Mouse (Mus musculus) embryonic facial prominence, embryonic 10.5 days (tissue): Measurements from ENCODE around the gene Degs1. TPM values are rescaled to one million over a fixed set of nuclear protein-coding genes. Genes with fewer than 3 reads are reported as not detected.
"Not testable (repeated sequence)": the region's sequence is repeated elsewhere in the genome, so short reads cannot be mapped to it uniquely, and the experiment has no call there.

Experiments
- DNase-seq: peaks from one replicate; pipeline ENCODE4 v3.0.0-alpha.2; 2017; ENCODE audit warnings: low spot score
- H3K27ac ChIP-seq: fragments of 300-500 bp; sonication (generic); replicated peaks from 2 replicates; pipeline ENCODE4 v1.5.1; 2016; ENCODE audit warnings: mild to moderate bottlenecking
- H3K27me3 ChIP-seq: fragments of 300-500 bp; sonication (generic); replicated peaks from 2 replicates; pipeline ENCODE4 v1.6.1; 2016; ENCODE audit warnings: low read depth, mild to moderate bottlenecking; ENCODE audit not compliant: poor library complexity, severe bottlenecking
- H3K36me3 ChIP-seq: fragments of 300-500 bp; sonication (generic); replicated peaks from 2 replicates; pipeline ENCODE4 v1.6.1; 2016; ENCODE audit warnings: mild to moderate bottlenecking, moderate library complexity
- H3K4me1 ChIP-seq: fragments of 300-500 bp; sonication (generic); 2 replicates; pipeline ENCODE4 v1.6.1; 2016
- H3K4me3 ChIP-seq: fragments of 300-500 bp; sonication (generic); 2 replicates; pipeline ENCODE4 v1.5.1; 2016; ENCODE audit warnings: mild to moderate bottlenecking, moderate library complexity
- H3K9me3 ChIP-seq: fragments of 300-500 bp; sonication (generic); 2 replicates; pipeline ENCODE4 v1.6.1; 2016; ENCODE audit warnings: mild to moderate bottlenecking
- WGBS: fragments of 180-500 bp; shearing (Covaris S2); methylation state at CpG from one replicate; pipeline ENCODE4 v1.1.7; 2016; 5-methylcytosine and 5-hydroxymethylcytosine counted together
- polyA plus RNA-seq: library from polyadenylated mRNA; unstranded; fragments of >200 nt; fragmentation: Nextera tagmentation; extraction: Ambion mirVana; gene quantifications from 2 replicates; pipeline ENCODE4 v1.2.1, GENCODE M21; 2016

Degs1 gene
- polyA plus RNA-seq, 1 experiment from 2014 or later: 67.3 TPM

DNA sequence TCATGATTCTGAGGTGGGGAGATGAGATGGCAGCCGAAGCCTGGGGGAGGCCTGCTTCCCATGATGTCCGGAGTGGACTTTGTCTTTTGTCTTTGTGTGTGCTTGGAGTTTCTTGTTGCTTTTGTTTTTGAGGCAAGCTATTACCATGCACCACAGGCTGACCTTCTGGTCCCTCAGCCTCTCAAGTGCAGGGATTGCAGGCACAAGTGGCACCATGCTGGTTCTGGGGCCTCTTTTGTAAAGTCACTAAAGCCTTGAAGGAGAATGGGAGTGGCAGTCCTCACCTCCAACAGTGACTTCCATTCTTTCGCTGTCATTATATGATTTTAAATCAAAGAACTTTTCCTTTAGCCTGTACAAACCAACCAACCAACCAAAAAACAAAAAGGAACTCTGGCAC, 14.6 kb upstream of the Degs1 start:
- Histone ChIP-seq H3K36me3 (no peaks in the 10 kb centered on the region), H3K4me1 (no peaks in the 10 kb centered on the region), H3K9me3 (no peaks in the 10 kb centered on the region; the same call in 1 of the 2 replicates), H3K4me3 (no peak overlapping the region), H3K27me3 (no peaks in the 10 kb centered on the region), H3K27ac (no peak overlapping the region)
- WGBS: 65% methylated on average over 3 of the region's 3 CpGs
- no peak for DNase-seq

DNA sequence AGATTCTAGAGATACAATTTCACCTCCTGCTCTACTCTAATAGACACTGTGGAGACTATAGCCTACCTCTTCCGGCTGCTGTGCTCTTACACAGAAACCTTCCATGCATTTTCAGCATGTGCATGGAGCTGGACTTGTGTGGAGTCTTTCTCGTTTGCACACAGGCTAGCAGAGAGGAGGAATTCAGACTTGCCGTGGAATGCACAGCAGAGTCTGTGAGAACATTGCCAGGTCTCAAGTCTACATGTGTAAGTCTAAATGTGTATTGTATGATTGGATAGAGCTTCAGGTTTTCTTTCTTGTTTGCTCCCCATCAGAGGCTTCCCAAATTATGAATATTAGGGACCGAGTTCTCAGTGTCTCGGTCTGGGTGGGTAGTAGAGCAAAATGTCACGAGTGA, 14.2 kb upstream of the Degs1 start:
- Histone ChIP-seq H3K4me3 (no peak overlapping the region), H3K27ac (no peak overlapping the region), H3K27me3 (no peaks in the 10 kb centered on the region), H3K4me1 (no peaks in the 10 kb centered on the region), H3K9me3 (no peaks in the 10 kb centered on the region; the same call in 1 of the 2 replicates), H3K36me3 (no peaks in the 10 kb centered on the region)
- DNase-seq: no peak
- 82% methylated on average over 6 of the region's 6 CpGs for WGBS

DNA sequence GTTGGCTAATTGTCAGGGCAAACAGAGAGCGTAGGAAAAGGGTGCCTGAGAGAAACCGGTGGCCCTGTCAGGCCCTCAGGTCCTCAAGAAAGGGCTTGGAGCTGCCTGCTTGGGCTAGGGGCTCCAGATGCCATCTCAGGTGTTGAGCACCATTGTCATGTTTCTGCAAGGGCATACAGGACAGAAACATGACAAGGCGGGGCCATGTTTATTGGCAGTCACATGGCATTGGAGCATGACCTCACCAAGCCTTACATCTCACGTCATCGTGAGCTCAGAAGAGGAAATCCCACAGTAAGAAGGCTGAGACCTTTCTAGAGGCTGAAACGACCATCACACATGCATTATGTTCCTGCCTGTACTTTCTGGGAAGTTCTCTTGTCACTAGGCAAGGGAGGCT, 13.5 kb upstream of the Degs1 start:
- Histone ChIP-seq H3K27ac (no peak overlapping the region), H3K9me3 (no peaks in the 10 kb centered on the region; the same call in 1 of the 2 replicates), H3K4me3 (no peak overlapping the region), H3K4me1 (no peaks in the 10 kb centered on the region), H3K36me3 (no peaks in the 10 kb centered on the region), H3K27me3 (no peaks in the 10 kb centered on the region)
- 91% methylated on average over 6 of the region's 6 CpGs for WGBS
- DNase-seq: no peak

DNA sequence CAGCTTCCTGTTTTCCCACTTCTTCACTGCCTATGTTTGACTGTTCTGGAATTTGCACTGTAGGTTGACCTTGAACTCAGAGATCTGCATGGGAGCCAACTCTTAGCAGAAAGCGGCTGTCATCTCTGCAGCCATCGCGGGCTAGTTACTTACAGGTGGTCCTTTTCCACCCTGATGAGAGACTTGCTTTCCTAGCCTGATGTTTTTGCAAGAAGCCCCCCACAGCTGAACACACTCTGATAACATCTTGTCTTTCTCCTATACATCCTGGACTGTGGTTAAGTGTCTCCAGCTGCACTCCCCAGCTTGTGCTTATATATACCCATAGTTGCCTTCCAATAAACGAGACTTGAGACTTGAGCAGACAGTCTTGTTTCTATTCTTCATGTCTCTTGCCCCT, 9.7 kb upstream of the Degs1 start:
- 71% methylated on average over 4 of the region's 4 CpGs for WGBS
- Histone ChIP-seq H3K4me1 (no peaks in the 10 kb centered on the region), H3K27ac (no peak overlapping the region), H3K36me3 (no peaks in the 10 kb centered on the region), H3K27me3 (no peaks in the 10 kb centered on the region), H3K9me3 (no peaks in the 10 kb centered on the region; the same call in 1 of the 2 replicates), H3K4me3 (no peak overlapping the region)
- DNase-seq: no peak

DNA sequence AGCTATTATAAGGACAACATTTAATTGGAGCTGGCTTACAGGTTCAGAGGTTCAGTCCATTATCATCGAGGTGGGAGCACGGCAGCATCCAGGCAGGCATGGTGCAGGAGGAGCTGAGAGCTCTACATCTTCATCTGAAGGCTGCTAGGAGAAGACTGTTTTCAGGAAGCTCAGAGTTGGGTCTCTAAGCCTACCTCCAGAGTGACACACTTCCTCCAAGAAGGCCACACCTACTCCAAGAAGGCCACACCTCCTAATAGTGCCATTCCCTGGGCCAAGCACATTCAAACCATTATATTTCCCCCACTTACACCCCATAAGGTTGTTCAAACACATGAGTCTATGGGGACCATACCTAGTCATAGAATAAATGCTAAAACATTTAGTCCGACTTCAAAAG, 8.1 kb upstream of the Degs1 start:
- 95% methylated on average over 3 of the region's 3 CpGs for WGBS
- not testable (repeated sequence) for DNase-seq, H3K9me3 ChIP-seq, H3K36me3 ChIP-seq, H3K27me3 ChIP-seq, H3K4me1 ChIP-seq, H3K4me3 ChIP-seq, H3K27ac ChIP-seq

DNA sequence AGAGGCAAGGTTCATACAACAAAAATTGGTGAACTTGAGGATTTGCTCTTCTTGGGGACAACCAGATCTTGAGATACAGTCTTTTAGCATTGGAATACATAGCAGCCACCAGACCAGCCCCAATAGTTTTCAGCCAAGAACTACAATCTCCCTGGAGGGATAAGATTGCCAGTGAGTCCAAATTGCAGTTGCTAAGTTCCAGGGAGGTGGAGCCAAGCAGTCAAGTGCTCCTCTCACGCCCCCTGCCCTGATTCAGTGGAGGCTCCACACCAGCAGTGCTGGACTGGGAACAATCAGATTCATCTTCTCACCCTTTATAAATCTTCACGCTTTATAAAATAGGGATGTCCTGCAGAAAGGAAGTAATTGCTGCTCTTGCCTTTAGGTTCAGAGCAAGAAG, 7.2 kb upstream of the Degs1 start:
- H3K9me3 ChIP-seq: no peaks in the 10 kb centered on the region; the same call in 1 of the 2 replicates
- H3K27ac ChIP-seq: no peak overlapping the region
- H3K36me3 ChIP-seq: no peaks in the 10 kb centered on the region
- DNase-seq: no peak
- WGBS: 72% methylated on average over 2 of the region's 2 CpGs
- no peaks in the 10 kb centered on the region for H3K27me3 ChIP-seq
- no peaks in the 10 kb centered on the region for H3K4me1 ChIP-seq
- no peak overlapping the region for H3K4me3 ChIP-seq

DNA sequence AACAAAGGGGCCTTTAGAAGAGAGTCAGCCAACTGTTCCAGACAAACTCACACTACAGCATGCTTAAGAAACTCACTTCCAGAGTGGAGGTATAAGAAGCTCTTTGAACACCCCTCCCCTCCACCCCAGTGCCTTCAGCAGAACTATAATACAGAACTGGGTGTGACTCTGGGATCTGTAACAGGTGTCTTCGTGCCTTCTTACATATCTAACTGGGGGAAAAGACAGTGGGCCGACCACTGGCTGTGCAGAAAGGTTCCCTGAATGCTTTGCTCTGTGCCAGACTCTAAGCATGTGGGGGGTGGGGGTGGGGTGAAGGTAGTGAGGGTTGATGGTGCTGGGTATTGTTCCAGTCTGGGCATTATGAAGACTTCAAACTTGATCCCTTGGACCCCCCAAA, 6.0 kb upstream of the Degs1 start:
- no peaks in the 10 kb centered on the region for H3K4me1 ChIP-seq
- no peak overlapping the region for H3K4me3 ChIP-seq
- no peak for DNase-seq
- H3K27me3 ChIP-seq: no peaks in the 10 kb centered on the region
- H3K9me3 ChIP-seq: no peaks in the 10 kb centered on the region
- no peak overlapping the region for H3K27ac ChIP-seq
- no peaks in the 10 kb centered on the region for H3K36me3 ChIP-seq
- WGBS: 58% methylated on average over 2 of the region's 2 CpGs

DNA sequence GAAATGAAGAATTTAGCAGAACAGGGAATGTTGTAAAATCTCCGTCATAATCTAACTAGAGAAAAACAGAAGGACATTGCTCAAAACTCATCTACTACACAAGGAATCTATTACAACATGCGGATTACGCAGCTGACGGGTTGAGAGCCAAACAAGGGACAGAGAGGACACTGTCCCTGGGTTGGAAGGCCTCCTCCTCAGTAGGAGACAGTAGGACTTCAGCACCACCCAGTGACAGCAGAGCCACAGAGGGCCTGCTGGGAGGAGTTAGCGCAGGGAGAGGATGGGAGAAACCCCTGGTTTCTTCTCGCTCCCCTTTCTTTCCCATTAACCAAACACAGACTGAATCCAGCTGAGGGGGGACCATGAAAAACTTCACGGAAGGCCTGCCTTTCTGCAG, 5.2 kb upstream of the Degs1 start:
- Histone ChIP-seq H3K4me3 (no peak overlapping the region), H3K36me3 (no peaks in the 10 kb centered on the region), H3K4me1 (peaks cover 6% of the 10 kb centered on the region; the same call in 1 of the 2 replicates), H3K27me3 (peaks cover 5% of the 10 kb centered on the region; the same call in 1 of the 2 replicates), H3K9me3 (no peaks in the 10 kb centered on the region), H3K27ac (no peak overlapping the region)
- no peak for DNase-seq
- 62% methylated on average over 7 of the region's 7 CpGs for WGBS

DNA sequence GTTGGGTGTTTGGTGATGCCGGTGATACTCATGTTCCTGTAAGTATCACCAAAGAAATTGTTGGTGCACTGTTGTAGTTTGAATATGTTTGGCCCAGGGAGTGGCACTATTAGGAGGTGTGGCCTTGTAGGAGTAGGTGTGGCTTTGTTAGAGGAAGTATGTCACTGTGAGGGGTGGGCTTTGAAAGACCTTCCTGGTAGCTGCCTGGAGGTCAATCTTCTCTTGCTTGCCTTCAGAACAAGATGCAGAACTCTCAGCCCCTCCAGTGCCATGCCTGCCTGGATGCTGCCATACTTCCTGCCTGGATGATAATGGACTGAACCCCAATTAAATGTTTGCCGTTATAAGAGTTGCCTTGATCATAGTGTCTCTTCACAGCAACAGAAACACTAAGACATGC, 2.2 kb upstream of the Degs1 start:
- DNase-seq: no peak
- no peak overlapping the region for H3K4me3 ChIP-seq
- H3K4me1 ChIP-seq: peaks cover 31% of the 10 kb centered on the region
- H3K27me3 ChIP-seq: peaks cover 5% of the 10 kb centered on the region; the same call in 1 of the 2 replicates
- no peaks in the 10 kb centered on the region for H3K36me3 ChIP-seq
- H3K27ac ChIP-seq: no peak overlapping the region
- WGBS: 92% methylated on average over 2 of the region's 2 CpGs
- no peaks in the 10 kb centered on the region for H3K9me3 ChIP-seq

DNA sequence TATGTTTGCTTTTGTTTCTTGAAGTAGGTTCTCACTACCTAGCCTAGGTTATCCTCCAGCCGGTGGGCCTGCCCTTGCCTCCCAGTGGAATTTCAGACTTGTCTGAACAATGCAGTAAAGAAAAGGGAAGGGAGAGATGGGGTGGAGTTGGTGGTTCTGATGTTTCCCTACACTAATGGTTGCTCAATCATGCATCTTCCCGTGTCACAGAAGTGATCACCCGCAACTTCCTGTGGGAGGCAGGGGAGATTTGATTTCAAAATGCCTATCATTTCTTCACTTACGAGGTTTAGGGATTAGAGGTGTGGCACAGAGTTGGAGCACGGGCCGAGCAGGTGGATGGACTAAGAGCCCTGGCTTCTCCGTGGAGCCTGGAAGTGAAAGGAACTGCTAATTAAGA, 627 bp upstream of the Degs1 start:
- H3K4me3 ChIP-seq: peak overlapping the region; percentile 79

DNA sequence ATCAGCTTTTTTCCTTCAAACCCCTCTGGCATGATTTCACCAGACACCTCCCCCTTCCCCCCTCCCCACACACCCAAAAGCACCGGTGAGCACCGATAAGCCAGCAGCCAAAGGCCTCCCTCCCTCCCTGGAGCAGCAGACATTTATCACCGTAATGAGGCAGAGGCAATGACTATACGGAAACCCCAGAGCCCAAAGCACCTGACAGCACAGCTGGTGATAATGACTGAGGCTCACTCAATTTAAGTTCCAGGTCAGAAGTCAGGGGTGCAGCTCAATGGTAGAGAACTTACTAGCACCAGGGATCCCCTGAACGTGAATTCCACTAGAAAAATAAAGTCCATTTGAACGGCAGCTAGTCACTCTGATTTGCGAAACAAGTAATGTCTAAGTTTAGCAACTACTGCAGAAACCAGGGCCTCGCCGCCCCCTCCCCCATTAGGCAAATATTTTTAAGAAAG, 1.3 kb downstream of the Degs1 start:
- Histone ChIP-seq H3K27ac (no peak overlapping the region), H3K4me3 (peak overlapping the region; percentile 79), H3K27me3 (peaks cover 5% of the 10 kb centered on the region; the same call in 1 of the 2 replicates), H3K36me3 (peaks cover 32% of the 10 kb centered on the region), H3K4me1 (peaks cover 31% of the 10 kb centered on the region), H3K9me3 (no peaks in the 10 kb centered on the region)
- peak; percentile 46 for DNase-seq
- WGBS: 20% methylated on average over 9 of the region's 9 CpGs

More for the DNA sequence above, 627 bp upstream of the Degs1 start:
- H3K4me1 ChIP-seq: peaks cover 31% of the 10 kb centered on the region
- H3K27ac ChIP-seq: no peak overlapping the region
- peaks cover 12% of the 10 kb centered on the region for H3K36me3 ChIP-seq
- DNase-seq: peak; percentile 15
- H3K27me3 ChIP-seq: peaks cover 5% of the 10 kb centered on the region; the same call in 1 of the 2 replicates
- 42% methylated on average over 7 of the region's 7 CpGs for WGBS
- no peaks in the 10 kb centered on the region for H3K9me3 ChIP-seq

DNA sequence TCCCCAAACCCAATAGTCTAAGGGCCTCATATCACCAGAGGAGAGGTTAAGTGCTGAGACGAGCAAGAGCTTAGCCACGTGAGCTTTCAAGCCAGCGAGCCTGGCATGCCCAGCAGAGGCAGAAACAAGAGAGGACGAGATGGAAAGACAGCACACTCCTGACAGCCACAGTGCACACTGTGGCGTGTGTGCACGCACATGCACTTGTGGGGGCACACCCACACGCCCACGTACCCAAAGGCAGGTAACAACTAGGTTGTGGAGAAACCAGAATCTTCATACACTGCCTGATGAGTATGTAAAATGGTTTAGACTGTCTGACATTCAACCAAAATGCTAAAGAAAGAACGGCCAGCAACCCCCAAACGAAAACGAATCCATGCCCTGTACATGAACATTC, 2.0 kb downstream of the Degs1 start:
- H3K4me3 ChIP-seq: peak overlapping the region; percentile 79
- WGBS: 64% methylated on average over 11 of the region's 11 CpGs
- no peak for DNase-seq
- H3K4me1 ChIP-seq: peaks cover 31% of the 10 kb centered on the region
- no peak overlapping the region for H3K27ac ChIP-seq
- H3K9me3 ChIP-seq: no peaks in the 10 kb centered on the region
- H3K27me3 ChIP-seq: peaks cover 5% of the 10 kb centered on the region; the same call in 1 of the 2 replicates
- H3K36me3 ChIP-seq: peaks cover 39% of the 10 kb centered on the region

DNA sequence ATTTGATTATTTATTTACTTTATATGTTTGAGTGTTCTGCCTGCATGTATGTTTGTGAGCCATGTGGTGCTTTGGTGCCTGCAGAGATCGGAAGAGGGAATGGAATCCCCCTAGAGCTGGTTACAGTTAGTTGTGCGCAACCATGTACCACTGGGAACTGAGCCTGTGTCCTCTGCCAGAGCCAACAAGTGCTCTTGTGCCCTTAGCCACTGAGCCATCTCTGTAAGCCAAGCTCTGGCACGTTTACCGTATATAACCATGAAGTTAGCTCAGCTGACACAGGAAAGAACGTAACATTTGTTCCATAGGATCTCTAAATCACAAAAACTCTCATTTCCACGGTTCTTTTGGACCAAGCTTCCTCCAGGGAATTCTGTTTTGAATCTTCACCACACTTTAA, 2.6 kb downstream of the Degs1 start:
- Histone ChIP-seq H3K36me3 (peaks cover 44% of the 10 kb centered on the region), H3K27me3 (peaks cover 5% of the 10 kb centered on the region; the same call in 1 of the 2 replicates), H3K27ac (no peak overlapping the region), H3K4me1 (peaks cover 31% of the 10 kb centered on the region), H3K4me3 (no peak overlapping the region), H3K9me3 (no peaks in the 10 kb centered on the region)
- no peak for DNase-seq
- WGBS: 83% methylated on average over 6 of the region's 6 CpGs
